Mouse (Mus musculus) R1 (cell line): ENCODE data around the gene Mki67.
"Not testable (repeated sequence)": the region's sequence is repeated elsewhere in the genome, so short reads cannot be mapped to it uniquely, and the experiment has no call there.

ENCODE experiments used
- DNase-seq: peaks from one replicate; pipeline ENCODE4 v3.0.0-alpha.2; 2018; ENCODE audit warnings: low read depth, low spot score

Gene Mki67

DNA sequence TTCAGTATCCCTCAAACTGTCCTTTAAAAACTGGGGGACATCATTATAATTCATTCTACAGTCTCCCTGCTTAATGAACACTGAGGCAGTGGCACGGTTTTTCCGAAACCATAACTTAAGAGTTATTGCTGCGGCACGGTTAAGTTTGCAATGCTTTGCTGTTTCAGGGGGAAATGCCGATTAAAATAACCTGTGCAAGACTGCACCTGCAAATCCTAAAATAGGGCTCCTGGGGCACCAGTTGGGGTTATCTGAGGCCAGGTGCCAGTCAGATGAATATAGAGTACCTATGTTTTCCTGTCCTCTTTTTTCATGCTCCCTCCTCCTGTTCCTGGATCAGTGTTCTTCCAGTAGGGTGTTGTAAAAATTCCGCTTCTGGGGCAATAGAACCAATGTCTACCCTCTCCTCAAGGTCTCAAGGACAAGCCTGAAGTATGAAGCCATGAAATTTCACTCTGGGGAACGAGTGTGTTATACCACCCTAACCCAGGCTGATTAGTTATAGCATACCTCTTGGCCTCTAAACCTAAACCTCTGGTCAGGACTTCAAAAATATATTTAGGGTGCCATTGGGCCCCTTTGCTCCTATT lies 902 bp upstream of the Mki67 start:
- no peak for DNase-seq

DNA sequence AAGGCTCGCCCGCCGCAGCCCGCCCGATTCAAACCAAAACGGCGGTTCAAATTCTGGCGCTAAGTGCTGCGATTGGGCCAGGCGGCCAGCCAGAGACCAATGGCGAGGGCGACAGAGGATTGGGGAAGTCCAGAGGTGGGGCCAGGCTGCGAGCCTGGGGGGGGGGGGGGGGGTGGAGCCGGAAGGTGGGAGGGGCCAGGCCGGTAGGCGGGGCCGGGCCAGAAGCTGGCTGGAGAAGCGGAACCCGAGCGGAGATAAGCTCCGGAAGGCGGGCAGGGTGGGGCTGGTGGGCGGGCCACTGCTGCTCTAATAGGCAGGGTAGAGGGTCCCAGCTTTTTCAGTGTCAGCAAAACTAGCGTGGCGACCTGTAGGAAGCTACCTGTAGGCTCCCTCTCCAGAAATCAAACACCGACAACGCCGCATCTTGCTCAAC lies 300 bp upstream of the Mki67 start:
- peak; percentile 93 for DNase-seq

- DNase-seq = no peak
Observed at GRCm38 (mm10) chr7:135715166-135715565, 995 bp downstream of the Mki67 start.

DNA sequence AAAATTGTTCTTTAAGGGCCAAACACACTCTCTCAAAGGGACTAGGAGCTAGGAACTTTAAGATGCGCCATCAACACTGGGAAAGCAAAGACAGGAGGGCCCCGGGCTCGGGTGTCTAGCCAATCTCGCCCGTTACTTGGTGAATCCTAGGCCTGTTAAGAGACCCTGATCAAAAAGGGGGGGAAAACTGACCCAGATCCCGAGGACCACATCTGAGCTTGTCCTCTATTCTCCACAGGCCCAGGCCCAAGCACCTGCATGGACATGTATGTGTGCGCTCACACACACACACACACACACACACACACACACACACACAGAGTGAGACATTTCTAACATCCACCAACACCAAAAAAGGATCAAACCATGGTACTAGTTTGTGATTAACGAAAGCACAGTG lies 2.8 kb downstream of the Mki67 start:
- DNase-seq = no peak

DNA sequence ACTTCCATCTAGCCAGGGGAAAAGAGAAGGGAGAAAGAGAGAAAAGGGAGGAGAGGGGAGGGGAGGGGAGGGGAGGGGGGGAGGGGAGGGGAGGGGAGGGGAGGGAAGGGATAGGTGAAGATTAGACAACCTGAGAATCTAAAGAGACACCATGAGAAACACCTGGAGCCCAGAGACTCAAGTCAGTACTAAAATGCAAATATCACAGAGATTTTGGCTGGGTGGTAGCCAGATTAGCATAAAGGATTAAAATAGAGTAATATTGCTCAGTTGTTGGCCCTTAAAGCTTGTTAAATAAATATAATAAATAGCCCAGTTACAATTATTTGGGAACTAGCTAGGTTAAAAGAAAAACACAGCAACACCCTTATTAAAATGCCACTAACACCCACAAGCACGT lies 3.6 kb downstream of the Mki67 start:
- no peak for DNase-seq

- DNase-seq = no peak
Observed at GRCm38 (mm10) chr7:135710702-135711101, 5.5 kb downstream of the Mki67 start.

GRCm38 (mm10) chr7:135705753-135706152 lies 10.4 kb downstream of the Mki67 start:
- DNase-seq = no peak

DNA sequence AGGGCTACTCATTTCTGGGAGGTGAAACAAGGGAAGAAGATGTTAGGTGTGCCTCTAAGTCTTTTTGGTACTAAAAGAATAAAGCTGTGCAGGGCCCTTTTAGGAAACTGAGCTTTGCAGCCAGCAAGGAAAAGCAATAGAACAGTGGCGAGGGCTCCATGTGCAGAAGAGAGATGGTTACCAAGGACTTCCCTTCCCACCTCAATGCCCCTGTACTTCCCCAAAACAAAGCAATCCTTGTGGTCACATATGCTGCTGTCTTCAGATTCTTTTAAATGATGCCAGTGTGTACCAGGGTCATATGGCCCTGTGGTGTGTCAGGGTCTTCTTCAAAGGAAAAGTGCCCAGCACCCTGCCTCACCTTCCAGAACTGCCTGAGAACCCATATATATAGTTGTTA lies 11.1 kb downstream of the Mki67 start:
- DNase-seq = no peak

- no peak for DNase-seq
Observed at GRCm38 (mm10) chr7:135704251-135704650, 11.9 kb downstream of the Mki67 start.

DNA sequence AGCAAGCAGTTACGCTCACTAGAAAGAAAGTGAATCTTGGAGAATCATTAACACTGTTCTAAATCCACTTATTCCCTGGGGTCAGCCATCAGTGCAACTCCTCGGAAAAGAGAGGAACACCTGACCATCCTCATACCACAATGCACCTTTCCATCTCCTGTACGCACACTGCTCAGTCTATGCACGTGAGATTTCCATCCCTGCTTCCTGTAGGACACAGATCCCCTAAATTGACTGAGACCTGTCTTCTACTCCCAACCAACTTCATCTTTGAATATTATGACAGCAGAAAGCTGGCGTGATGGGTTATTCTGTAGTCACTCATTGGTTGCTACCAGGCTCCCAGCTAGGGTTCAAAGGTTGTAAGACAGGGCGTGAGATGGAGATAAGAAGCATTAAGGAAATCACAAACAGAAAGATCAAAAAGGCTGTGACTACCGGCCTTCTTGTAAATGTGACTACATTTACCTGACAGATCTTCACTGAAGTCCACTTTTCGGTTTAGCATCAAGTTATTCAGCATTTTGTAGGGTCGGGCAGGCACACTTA lies 12.5 kb downstream of the Mki67 start:
- DNase-seq = no peak

- DNase-seq = not testable (repeated sequence)
Observed at GRCm38 (mm10) chr7:135699351-135699750, 16.8 kb downstream of the Mki67 start.

GRCm38 (mm10) chr7:135698362-135698761 lies 17.8 kb downstream of the Mki67 start:
- peak; percentile 28 for DNase-seq

- not testable (repeated sequence) for DNase-seq
Observed at GRCm38 (mm10) chr7:135697021-135697740, 19.0 kb downstream of the Mki67 start.

- DNase-seq = no peak
Observed at GRCm38 (mm10) chr7:135696127-135696526, 20.0 kb downstream of the Mki67 start.

DNA sequence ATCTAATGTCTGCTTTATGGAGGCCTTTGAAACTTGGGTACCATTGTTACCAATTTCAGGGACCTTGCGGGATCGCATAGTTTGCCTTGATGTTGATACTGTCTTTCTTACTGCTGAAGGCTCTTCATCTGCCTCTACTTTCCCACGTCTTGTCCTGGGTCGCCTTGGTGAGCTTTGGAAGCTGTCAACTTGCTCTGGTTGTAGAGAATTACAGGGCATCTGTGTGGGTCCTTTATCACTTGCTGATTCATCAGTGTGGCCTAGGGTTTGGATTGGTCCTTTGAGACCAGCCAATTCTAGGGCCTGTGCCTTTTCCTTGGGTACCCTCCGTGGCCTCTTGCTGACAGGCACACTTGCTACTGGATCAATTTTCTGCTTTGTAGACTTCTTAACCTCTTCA lies 21.4 kb downstream of the Mki67 start:
- DNase-seq = no peak

DNA sequence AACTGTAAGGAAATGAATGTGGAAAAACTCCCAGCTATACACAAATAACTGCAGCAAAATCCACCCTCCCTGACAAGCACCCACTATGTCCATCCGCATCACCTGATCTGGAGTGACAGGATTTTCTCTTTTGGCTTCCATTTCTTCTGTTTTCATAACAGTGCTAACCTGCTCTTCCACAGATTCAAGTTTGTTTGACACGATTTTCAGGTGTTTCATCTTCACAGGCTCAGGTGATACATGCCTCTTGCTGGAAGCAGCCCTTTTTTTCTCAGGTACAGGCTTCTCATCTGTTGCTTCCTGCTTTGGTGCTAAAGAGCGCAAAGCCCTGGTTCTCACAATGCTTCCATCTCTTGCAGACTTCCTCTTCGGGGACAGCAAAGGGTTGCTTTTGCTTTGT lies 22.0 kb downstream of the Mki67 start:
- no peak for DNase-seq

DNA sequence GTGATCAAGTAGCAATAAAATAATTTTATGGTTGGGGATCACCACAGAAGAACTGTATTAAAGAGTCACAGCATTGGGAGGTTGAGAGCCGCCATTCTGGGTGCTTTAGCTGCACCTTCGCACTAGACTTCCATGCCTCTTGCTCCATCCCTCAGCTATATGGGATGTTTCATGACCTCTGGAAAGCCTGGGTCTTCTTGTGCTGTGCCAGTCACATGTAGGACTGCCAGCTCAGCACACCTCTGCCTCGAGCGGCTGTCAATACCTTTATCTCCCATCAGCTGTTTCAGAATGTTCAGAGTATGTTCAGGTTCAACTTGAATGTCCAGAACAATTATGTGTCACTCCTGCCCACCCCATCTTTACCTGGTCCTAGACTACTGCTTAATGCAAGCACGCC lies 24.2 kb downstream of the Mki67 start:
- DNase-seq = no peak

GRCm38 (mm10) chr7:135689396-135689795 lies 26.8 kb downstream of the Mki67 start:
- no peak for DNase-seq

DNA sequence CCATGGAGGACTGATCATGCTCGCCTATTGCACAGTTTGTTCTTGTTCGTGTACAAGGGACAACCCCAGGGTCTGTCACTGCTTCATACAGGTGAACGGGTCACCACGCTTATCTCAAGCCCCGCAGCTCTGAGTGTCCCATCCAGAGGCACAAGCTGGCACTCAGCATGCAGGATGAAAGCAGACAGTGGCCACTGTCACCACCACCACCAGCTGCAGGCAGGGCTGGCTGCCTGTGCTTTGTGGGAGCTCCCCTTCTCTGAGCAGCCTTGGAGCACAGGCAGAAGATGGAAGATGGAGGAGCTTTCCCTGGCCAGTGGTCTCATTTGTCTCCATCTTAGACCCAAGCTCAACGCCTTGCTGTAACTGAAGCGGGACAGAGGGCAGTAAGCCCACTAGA lies 31.2 kb downstream of the Mki67 start:
- no peak for DNase-seq

DNA sequence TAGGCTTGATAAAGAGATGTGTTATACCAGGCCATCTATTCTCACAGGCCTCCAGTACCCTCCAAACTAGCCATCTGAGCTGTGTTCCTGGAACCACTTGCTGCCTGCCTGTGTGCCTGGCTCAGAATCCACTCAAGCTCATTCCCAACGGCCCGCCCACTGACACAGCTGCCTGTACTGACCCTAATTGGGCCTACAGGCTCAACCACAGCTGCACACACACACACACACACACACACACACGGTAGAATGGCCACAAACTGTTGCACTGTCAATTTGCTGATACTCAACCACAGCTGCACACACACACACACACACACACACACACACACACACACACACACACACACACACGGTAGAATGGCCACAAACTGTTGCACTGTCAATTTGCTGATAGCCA lies 32.1 kb downstream of the Mki67 start:
- not testable (repeated sequence) for DNase-seq

DNA sequence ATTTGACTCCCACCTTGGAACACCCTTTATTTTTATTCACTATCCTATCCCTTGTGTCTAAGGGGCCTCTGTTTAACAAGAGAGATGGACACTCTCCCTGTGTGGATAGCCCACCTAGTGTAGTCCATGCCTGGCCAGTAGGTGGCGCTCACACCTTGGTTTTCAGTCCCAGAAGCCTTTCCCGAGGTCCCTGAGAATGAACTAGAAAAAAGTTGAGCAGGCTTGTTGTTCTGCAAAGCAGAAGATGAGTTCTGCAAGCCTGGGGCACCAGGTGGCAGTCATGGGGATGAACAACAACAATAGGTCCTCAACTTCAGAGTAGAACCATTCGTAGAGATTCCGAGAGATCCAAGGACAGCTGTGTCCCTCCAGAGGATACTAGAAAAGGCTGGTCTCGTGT lies 35.8 kb downstream of the Mki67 start:
- DNase-seq = peak; percentile 62

DNA sequence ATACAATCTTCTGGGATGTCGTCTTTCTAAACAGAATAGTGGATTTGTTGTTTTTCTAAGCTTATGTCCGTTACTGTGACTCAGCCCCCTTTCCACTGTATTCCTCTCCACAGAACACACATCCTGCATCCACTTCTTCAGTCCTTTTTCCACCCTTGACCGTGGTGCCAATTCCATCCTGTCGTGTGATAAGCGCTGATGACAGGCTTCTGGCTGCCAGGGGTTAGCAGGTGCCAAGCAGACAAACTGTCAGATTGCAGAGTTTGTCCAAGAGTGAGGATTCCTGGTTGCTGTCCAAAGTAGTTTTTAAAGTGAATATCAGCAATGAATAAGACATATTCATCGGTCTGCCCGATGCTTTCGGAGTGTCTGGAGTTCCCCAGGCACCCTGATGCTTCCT lies 39.4 kb downstream of the Mki67 start:
- no peak for DNase-seq

- no peak for DNase-seq
Observed at GRCm38 (mm10) chr7:135673576-135673975, 42.6 kb downstream of the Mki67 start.
